Mouse (Mus musculus) ES-E14 (cell line): ENCODE results near the gene Otx1.

ENCODE experiments used
- CHD2 ChIP-seq: IDR thresholded peaks from 2 replicates; pipeline ENCODE4 v1.6.1; 2014; ENCODE audit warnings: mild to moderate bottlenecking, low read depth, low read length, inconsistent platforms
- HCFC1 ChIP-seq: IDR thresholded peaks from 2 replicates; pipeline ENCODE4 v1.6.1; 2012; ENCODE audit warnings: low read length, inconsistent platforms, borderline replicate concordance; ENCODE audit not compliant: insufficient read depth
- MAFK ChIP-seq: IDR thresholded peaks from 2 replicates; pipeline ENCODE4 v1.6.1; 2014; ENCODE audit warnings: mild to moderate bottlenecking, low read depth, low read length, inconsistent platforms; ENCODE audit not compliant: insufficient read depth
- ZC3H11A ChIP-seq: IDR thresholded peaks from 2 replicates; pipeline ENCODE4 v1.6.1; 2012; ENCODE audit warnings: low read depth, mild to moderate bottlenecking, inconsistent platforms, low read length, borderline replicate concordance
- ZNF384 ChIP-seq: IDR thresholded peaks from 2 replicates; pipeline ENCODE4 v1.6.1; 2012; ENCODE audit warnings: low read depth, low read length, inconsistent platforms

DNA sequence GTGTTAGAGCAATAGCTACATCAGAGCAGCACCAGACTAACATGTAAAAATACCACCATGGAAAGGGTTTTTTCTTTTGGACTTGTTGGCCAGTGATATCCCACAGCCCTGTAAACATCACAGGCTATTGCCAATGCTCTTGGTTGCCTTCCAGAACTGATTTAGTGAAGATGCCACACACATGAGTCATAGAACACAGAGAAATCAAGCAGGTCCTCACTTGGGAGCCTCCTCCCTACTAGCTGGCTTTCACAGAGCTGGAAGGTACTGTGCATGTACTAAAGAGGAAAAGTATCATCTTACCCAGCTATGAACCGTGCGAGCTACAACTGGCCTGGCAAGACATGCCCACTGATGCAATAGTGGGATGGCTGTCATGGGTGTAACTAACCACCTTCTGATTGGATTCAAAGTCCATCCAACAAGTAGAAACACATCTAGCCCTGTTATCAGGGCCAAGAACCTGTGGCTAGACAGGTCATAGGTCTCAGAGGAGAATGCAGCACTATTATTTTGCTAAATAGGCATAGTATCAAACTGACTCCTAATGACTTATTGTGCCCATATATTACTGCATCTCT, 51.0 kb downstream of the Otx1 start:
- TF ChIP-seq HCFC1, result no peak
- TF ChIP-seq ZNF384, result no peak
- no peak for TF ChIP-seq ZC3H11A
- TF ChIP-seq CHD2, result no peak
- no peak for TF ChIP-seq MAFK
